Mouse (Mus musculus): ENCODE data around the gene Gm6793. TPM values are rescaled to one million over a fixed set of nuclear protein-coding genes. Genes with fewer than 3 reads are reported as not detected.

Gene Gm6793
- polyA plus RNA-seq, 1 experiment from 2014 or later, result 0.31 TPM

Other genes with a start within 250 kb of the Gm6793 start
- 195 and 208 TPM in 2 replicates for gene Cfdp1, start 160.7 kb downstream of the Gm6793 start, polyA plus RNA-seq (2015; fragmentation: Nextera tagmentation; extraction: Ambion mirVana)
- 12.8 and 13.3 TPM in 2 replicates for gene Tmem170, start 138.3 kb downstream of the Gm6793 start, polyA plus RNA-seq (2015; fragmentation: Nextera tagmentation; extraction: Ambion mirVana)
- 2.0 and 2.2 TPM in 2 replicates for gene Chst5, start 104.6 kb downstream of the Gm6793 start, polyA plus RNA-seq (2015; fragmentation: Nextera tagmentation; extraction: Ambion mirVana)
- 10.8 and 13.1 TPM in 2 replicates for gene Tmem231, start 81.2 kb downstream of the Gm6793 start, polyA plus RNA-seq (2015; fragmentation: Nextera tagmentation; extraction: Ambion mirVana)
- 189 and 205 TPM in 2 replicates for gene Gabarapl2, start 74.3 kb downstream of the Gm6793 start, polyA plus RNA-seq (2015; fragmentation: Nextera tagmentation; extraction: Ambion mirVana)
- gene Adat1, start 22.7 kb downstream of the Gm6793 start, polyA plus RNA-seq (2015; fragmentation: Nextera tagmentation; extraction: Ambion mirVana), result 8.5 and 10.0 TPM in 2 replicates
- 166 and 185 TPM in 2 replicates for gene Kars, start 3.7 kb downstream of the Gm6793 start, polyA plus RNA-seq (2015; fragmentation: Nextera tagmentation; extraction: Ambion mirVana)
- 22.2 and 23.1 TPM in 2 replicates for gene Terf2ip, start 3.6 kb downstream of the Gm6793 start, polyA plus RNA-seq (2015; fragmentation: Nextera tagmentation; extraction: Ambion mirVana)

All from stomach, embryonic 15.5 days (tissue).